Mouse (Mus musculus): ENCODE data around the gene Ugt1a8.

- TF ChIP-seq POLR2A (IDR thresholded peaks at IDR 0.05; ENCODE audit: borderline replicate concordance, extremely low read depth, low read depth, low read length) (no peak), CTCF (IDR thresholded peaks at IDR 0.05; ENCODE audit: insufficient read depth, low read length) (no peak)
These were observed 129.5 kb downstream of the Ugt1a8 start for GRCm38 (mm10) chr1:88217144-88217543.
